Mouse (Mus musculus) bone marrow macrophage, adult 2 months (primary cell): ENCODE data around the gene Gm3409.
"Not testable (repeated sequence)": the region's sequence is repeated elsewhere in the genome, so short reads cannot be mapped to it uniquely, and the experiment has no call there.

ENCODE experiments used
- CTCF ChIP-seq: IDR thresholded peaks from 2 replicates; pipeline ENCODE4 v1.5.1; 2012; ENCODE audit warnings: low read depth, mild to moderate bottlenecking, low read length, moderate library complexity
- POLR2A ChIP-seq: IDR thresholded peaks from 2 replicates; pipeline ENCODE4 v1.6.1; 2012; ENCODE audit warnings: mild to moderate bottlenecking, low read depth, low read length, borderline replicate concordance

DNA sequence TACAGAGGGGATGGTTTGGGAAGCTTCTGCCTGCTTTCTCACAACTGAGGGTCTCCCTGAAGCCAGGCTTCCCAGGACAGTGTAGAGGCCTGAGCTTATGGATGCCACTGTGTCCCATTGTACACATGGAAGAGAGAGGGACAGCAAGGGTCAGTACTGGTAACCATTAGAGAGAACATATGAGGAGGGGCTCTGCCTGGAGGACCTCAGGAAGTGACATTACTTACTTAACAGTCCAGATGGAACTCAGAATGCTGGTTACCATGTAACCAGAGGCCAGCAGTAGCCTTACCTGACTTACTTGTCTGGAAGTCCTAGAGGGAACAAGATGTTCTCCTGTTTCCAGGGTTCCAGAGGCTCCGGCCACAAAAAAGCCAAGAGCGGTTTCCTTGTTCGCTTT is 18.4 kb downstream of the Gm3409 start, which contains the start of gene Gm3415:
- TF ChIP-seq CTCF, POLR2A: not testable (repeated sequence)
